Mouse (Mus musculus): ENCODE measurements around the gene Mxd4.

Gene Mxd4

GRCm38 (mm10) chr5:34187601-34188316, at the start of gene Mxd4:
TSS of gene Mxd4 (minus strand) at chr5:34187720.
- in situ Hi-C loops (cut with MboI; ENCODE audit: low sequenced_read_pairs), result no loop called here

- in situ Hi-C loops (cut with MboI; ENCODE audit: low sequenced_read_pairs), result no loop called here
These were observed 48.4 kb upstream of the Mxd4 start for GRCm38 (mm10) chr5:34235898-34236420.

GRCm38 (mm10) chr5:34235056-34235455, 47.5 kb upstream of the Mxd4 start:
- in situ Hi-C loops (cut with MboI; ENCODE audit: low sequenced_read_pairs), result no loop called here

DNA sequence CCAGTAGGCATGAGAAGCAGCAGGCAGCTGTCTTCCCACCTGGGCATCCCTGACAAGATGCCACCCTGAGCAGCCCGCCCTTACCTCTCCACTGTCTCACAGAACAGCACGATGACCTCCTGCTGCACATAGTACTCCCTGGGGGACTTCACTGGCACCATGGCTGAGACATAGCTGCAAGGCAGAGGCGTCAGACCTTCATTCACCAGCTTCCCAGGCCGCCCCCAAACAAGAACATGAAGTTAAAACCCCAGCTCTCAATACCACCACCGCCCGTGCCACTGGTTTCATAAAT, 45.6 kb upstream of the Mxd4 start:
- in situ Hi-C loops (cut with MboI; ENCODE audit: low sequenced_read_pairs), result no loop called here

DNA sequence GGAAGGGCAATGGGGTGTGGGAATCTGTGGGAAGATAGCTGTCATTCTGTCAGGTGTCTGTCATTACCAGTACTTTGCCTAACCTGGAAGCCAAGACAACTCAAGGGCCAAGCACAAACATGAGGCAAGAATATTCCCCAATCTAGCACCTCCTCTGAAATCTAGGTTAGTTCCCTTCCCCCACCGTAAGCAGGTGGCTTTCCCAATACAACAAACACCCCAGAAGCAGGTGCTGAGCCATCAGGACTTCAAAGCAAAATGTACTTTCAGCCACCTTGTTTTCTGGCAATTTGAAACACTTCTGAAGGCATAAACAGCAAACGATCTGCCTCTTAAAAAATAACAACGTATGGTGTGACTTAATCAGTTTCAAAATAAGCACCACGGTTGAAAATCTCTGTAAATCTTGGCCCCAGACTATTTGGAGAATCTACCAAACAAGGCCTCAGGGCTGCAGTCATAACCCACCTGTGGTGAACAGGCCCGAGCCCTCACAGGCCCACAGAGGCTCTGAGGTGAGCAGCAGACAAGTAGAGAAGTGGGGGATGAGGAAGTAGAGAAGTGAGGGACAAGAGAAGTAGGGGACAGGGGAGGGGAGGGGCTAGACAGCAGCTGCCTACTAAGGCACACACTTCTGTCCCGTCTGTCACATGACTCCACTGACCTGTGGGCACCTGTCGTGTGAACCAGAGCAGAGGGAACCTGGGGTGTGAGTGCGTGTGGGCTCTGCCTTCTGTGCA, 45.1 kb upstream of the Mxd4 start:
- in situ Hi-C loops (cut with MboI; ENCODE audit: low sequenced_read_pairs), result no loop called here

DNA sequence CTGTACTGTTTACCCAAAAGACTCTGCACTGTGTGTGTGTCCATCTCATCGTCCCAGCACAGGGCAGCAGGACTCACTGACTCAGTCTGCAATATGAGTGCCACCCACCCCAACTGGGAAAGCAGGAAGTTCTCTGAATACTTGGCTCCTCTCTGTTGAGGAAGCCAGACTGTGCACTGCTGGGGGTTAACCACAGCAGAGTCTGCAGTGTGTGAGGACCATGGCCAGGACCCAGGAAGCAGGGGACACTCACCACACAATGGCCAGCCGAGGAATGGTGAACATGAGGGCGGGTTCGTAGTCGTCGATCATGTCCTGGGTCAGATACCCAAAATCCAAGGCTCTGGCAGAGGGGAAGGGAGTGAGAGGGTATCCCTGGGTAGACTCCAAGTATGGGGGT, 44.4 kb upstream of the Mxd4 start:
- in situ Hi-C loops (cut with MboI; ENCODE audit: low sequenced_read_pairs), result no loop called here

DNA sequence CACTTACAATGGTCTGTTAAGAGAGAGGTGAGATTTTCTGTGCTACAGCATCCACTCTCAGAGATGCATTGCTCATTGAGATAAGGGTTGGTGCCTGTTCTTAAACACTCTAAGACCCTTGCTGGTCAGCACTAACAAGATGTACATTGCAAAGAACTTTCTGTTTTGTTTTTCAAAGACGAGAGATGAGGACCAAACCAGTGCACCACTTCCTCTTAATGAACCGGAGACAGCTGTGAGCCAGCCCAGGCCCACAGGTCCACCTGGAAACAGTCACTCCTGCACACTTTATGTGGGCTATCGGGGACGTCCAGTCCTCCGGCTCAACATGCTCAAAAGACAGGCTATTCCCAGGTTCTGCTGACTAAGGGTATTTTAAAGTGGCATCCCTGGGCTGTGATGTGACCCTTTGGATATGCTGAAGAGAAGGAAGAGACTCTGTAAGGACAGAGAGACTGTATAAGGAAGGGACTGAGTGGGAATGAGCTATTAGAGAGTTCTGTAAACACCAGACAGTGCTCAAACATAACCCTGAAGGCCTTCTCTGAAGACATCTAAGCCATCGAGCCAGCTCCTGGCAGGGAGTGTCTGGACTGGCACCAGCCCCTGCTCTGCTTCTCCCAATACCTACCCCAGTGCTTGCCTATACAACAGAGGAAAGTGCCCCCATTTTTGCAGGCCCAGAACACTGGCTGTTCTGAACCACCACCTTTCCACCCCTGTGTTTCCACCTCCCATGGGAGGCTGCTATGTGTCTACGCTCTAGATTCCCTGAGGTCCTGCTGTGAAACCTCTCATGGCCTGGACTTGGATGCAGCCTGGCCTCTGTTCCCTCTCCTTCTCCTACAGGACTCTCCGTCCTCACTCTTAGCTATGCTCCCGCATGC, 43.3 kb upstream of the Mxd4 start:
- in situ Hi-C loops (cut with MboI; ENCODE audit: low sequenced_read_pairs), result no loop called here

GRCm38 (mm10) chr5:34229503-34229902, 42.0 kb upstream of the Mxd4 start:
- in situ Hi-C loops (cut with MboI; ENCODE audit: low sequenced_read_pairs), result no loop called here

- in situ Hi-C loops (cut with MboI; ENCODE audit: low sequenced_read_pairs), result no loop called here
These were observed 38.0 kb upstream of the Mxd4 start for GRCm38 (mm10) chr5:34225516-34225915.

DNA sequence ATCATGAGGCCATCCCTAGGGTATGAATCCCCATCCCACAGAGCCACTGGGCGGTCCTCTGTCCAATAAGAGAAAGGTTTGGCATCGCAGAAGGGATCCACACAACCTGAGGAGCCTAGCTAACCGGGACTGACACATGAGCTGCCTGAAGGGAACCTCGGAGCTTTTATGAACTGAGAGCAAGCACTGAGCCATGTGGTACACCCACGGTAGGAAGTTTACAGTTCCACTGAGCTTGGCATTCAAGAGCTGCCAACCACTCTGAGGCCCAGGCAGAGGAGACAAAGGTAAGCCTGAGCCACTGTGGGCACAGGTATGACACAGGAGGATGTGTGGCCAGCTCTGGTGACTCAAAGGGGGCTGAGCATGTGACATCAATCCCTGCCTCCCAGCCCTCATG, 37.0 kb upstream of the Mxd4 start:
- in situ Hi-C loops (cut with MboI; ENCODE audit: low sequenced_read_pairs), result no loop called here

DNA sequence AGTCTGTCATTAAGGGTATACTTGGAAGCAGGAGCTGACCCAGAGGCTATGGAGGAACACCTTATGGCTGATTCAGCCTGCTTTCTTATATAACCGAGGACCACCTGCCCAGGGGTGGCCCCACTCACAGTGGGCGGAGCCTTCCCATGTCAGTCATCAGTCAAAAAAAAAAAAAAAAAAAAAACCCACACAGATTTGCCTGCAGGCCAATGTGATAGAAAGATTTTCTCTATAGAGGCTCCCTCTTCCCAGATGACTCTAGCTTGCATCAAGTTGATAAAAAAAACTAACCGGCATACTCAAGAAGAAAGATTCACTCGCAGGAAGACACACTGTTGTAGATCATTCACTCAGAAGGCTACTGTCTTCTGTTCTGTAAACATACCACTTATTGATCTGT, 32.5 kb upstream of the Mxd4 start:
- in situ Hi-C loops (cut with MboI; ENCODE audit: low sequenced_read_pairs), result no loop called here

- in situ Hi-C loops (cut with MboI; ENCODE audit: low sequenced_read_pairs), result loop anchor here (5.0 kb wide), 1 partner anchor 34 kb away; no protein-coding TSS in a partner anchor
These were observed 31.2 kb upstream of the Mxd4 start for GRCm38 (mm10) chr5:34218672-34219071.

DNA sequence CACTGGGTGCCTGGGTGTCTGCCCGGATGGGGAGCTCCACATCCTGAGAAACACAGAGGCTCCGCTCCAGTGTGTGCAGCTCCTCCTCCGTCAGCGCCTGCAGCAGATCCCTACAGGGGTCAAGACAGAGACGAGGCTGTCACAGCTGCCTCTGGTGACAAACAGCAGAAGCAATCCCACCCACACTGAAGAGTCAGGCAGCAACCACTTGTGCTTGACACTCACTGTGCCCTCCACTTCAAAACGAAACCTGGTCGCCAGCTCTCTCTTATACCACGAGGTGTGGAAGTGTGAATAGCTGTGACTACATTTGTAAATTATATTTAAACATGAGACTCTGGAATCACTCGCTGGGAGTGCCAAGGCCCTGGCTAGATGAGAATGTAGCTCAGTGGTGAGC, 30.2 kb upstream of the Mxd4 start:
- in situ Hi-C loops (cut with MboI; ENCODE audit: low sequenced_read_pairs), result loop anchor here (5.0 kb wide), 1 partner anchor 35 kb away; no protein-coding TSS in a partner anchor

- in situ Hi-C loops (cut with MboI; ENCODE audit: low sequenced_read_pairs), result loop anchor here (5.0 kb wide), 1 partner anchor 36 kb away; no protein-coding TSS in a partner anchor
These were observed 28.5 kb upstream of the Mxd4 start for GRCm38 (mm10) chr5:34216025-34216424.

GRCm38 (mm10) chr5:34213659-34214058, 26.1 kb upstream of the Mxd4 start:
- in situ Hi-C loops (cut with MboI; ENCODE audit: low sequenced_read_pairs), result no loop called here

DNA sequence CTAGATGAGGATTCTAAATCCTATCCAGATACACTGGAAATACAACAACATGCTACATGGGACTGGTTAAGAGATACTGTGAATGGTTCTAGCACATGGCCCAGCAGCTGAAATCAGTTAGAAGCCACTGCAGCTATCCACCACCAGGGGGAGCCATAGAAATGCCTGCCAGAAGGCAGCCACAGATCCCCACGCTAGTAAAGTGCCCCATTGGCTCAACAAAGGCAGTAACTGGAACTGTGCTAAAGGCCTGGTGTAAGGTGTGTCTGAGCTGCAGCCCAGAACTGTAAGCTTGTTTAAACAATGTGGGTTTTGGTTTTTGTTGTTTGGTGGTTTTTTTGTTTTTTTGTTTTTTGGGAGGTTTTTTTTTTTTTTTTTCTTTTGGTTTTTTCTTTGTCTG, 22.8 kb upstream of the Mxd4 start:
- in situ Hi-C loops (cut with MboI; ENCODE audit: low sequenced_read_pairs), result no loop called here

GRCm38 (mm10) chr5:34207503-34207902, 20.0 kb upstream of the Mxd4 start:
- in situ Hi-C loops (cut with MboI; ENCODE audit: low sequenced_read_pairs), result no loop called here

DNA sequence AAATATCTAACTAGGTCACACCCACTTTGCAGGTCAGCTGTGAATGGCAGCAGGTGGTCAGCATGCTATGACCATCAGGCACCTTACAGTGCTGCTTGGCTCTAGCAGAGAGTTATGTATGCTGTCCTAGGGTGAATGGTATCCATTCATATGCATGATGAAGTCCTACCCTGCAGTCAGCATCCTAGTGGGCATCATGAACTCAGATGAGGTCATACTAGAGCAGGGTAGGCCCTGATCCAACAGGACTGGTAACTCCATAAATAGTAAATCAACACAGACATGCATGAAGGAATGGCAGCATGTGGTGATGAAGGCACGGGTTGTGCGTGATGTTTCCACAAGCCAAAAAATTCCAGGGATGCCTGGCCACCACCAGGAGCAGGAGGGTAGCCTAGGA, 18.3 kb upstream of the Mxd4 start:
- in situ Hi-C loops (cut with MboI; ENCODE audit: low sequenced_read_pairs), result no loop called here

GRCm38 (mm10) chr5:34204911-34205310, 17.4 kb upstream of the Mxd4 start:
- in situ Hi-C loops (cut with MboI; ENCODE audit: low sequenced_read_pairs), result no loop called here

DNA sequence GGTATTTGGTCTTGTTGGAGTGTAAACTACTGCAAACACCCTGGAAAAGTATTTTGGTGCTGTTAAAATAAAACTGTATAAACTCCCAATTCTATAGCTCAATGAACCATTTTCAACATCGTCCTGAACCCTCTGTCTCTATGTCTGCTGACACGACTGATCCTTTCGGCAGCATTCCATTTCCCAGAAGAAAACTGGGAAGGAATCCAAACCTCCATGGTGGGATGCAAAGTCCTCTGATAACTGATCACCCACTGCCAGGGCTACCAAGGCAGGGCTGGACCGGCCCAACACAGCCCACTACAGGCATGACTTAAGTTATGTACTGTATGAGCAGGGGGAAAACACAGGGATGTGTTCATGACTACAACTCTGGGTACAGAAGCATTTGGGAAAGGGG, 14.5 kb upstream of the Mxd4 start:
- in situ Hi-C loops (cut with MboI; ENCODE audit: low sequenced_read_pairs), result no loop called here

- in situ Hi-C loops (cut with MboI; ENCODE audit: low sequenced_read_pairs), result no loop called here
These were observed 13.9 kb upstream of the Mxd4 start for GRCm38 (mm10) chr5:34201396-34201795.

All from CH12F3 (cell line).